Mouse (Mus musculus): ENCODE results near the gene Dtx4.

- no peak for TF ChIP-seq CTCF (IDR thresholded peaks at IDR 0.05)
- no peak for TF ChIP-seq POLR2A (IDR thresholded peaks at IDR 0.05; ENCODE audit: insufficient read depth, low read depth, low read length)
Measured at GRCm38 (mm10) chr19:12489675-12490570, 11.3 kb downstream of the Dtx4 start.

Data from heart, adult 2 months (tissue).